Mouse (Mus musculus) B cell, adult 67 days (primary cell): ENCODE measurements around the gene Vcan. TPM values are rescaled to one million over a fixed set of nuclear protein-coding genes. Genes with fewer than 3 reads are reported as not detected.

ENCODE experiments used
- total RNA-seq, 2 experiments: library from RNA; stranded (reverse); gene quantifications; 4 replicates each; pipeline ENCODE4 v1.2.4; 2023

The Vcan gene
- total RNA-seq = not detected

GRCm38 (mm10) chr13:89741766-89742685 is at the start of gene Vcan:
Gene Vcan (minus strand): TSS chr13:89742509.

Other genes starting within 250 kb of the Vcan start
- gene Hapln1, start 202.7 kb downstream of the Vcan start, total RNA-seq = not detected